Mouse (Mus musculus): ENCODE measurements around the gene Chrna4. TPM values are rescaled to one million over a fixed set of nuclear protein-coding genes. Genes with fewer than 3 reads are reported as not detected.

Chrna4 gene
- polyA plus RNA-seq, 1 experiment from 2014 or later, result 0.41 TPM

DNA sequence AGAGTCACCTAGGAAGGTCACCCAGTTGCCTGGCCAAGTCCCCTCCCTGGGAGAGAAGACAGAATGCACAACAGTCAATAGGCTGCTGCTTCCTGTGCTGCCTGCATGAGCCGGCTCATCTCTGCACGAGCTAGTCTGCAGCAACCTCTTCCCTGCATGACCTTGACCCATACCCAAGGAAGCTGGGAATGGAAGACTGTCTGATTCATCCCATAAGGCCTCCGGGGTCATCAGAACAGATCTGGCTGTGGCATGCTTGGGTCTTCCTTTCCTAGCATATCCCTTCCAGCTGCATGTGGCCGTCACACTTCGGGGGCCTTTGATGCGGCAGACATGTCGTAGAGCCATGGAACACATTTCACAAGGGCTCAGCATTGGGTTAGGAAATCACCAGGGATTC, 8.2 kb downstream of the Chrna4 start:
- WGBS, result 73% methylated on average over 7 of the region's 7 CpGs
- Histone ChIP-seq H3K4me1 (peaks cover 13% of the 10 kb centered on the region), H3K9ac (no peak overlapping the region), H3K27ac (no peak overlapping the region), H3K27me3 (peaks cover 44% of the 10 kb centered on the region), H3K4me3 (no peak overlapping the region), H3K36me3 (no peaks in the 10 kb centered on the region), H3K9me3 (no peaks in the 10 kb centered on the region), H3K4me2 (no peak overlapping the region)
- ATAC-seq (ENCODE audit: borderline replicate concordance, extremely low read depth, low FRiP score, low TSS enrichment), result no peak

DNA sequence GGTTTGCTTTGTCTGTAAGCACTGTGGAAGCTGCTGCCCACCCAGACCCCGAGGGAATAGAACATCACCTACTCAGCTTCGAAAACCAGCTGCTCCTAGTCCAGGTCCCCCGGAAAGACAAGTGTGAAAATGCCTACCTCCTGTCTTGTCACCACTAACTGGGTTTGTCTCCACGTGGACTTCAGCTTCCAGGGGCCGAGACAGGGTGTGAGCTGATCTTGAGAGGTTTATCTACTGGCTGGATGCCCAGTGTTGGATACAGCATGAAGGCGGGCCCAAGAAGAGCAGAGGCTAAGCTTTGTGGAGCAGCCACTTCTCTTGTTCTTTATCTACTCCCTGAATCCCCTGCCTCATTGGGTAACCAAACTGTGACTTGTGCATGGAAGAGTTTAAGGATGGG, 10.0 kb downstream of the Chrna4 start:
- Histone ChIP-seq H3K27ac (no peak overlapping the region), H3K9ac (no peak overlapping the region), H3K4me3 (no peak overlapping the region), H3K4me2 (no peak overlapping the region), H3K27me3 (peaks cover 25% of the 10 kb centered on the region), H3K9me3 (no peaks in the 10 kb centered on the region), H3K4me1 (peaks cover 6% of the 10 kb centered on the region; the same call in 1 of the 2 replicates), H3K36me3 (no peaks in the 10 kb centered on the region)
- ATAC-seq (ENCODE audit: borderline replicate concordance, extremely low read depth, low FRiP score, low TSS enrichment), result no peak
- WGBS, result 18% methylated on average over 6 of the region's 6 CpGs

DNA sequence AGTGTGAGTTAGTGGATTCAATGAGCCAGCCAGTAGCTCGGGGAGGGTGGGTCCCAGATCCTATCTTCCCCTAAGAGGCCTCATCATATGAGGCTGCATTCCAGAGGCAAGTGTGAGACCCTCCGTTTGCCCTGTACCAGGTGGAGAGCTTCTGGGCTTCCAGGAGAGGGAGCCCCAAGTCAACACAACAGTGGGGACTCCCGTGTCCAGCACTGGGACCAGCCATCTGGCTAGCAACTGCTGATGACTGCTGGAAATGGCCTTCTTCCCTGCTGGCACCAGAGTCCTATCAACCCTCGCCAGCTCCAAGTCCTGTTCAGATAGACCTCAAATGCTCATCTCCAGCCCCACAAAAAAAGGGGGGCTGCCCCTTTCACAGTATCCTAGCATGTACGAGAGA, 10.9 kb downstream of the Chrna4 start:
- 31% methylated on average over 5 of the region's 5 CpGs for WGBS
- Histone ChIP-seq H3K36me3 (no peaks in the 10 kb centered on the region), H3K4me1 (peaks cover 6% of the 10 kb centered on the region; the same call in 1 of the 2 replicates), H3K27me3 (peaks cover 16% of the 10 kb centered on the region), H3K9me3 (no peaks in the 10 kb centered on the region), H3K4me3 (no peak overlapping the region), H3K4me2 (no peak overlapping the region), H3K9ac (no peak overlapping the region), H3K27ac (no peak overlapping the region)
- ATAC-seq (ENCODE audit: borderline replicate concordance, extremely low read depth, low FRiP score, low TSS enrichment), result no peak

DNA sequence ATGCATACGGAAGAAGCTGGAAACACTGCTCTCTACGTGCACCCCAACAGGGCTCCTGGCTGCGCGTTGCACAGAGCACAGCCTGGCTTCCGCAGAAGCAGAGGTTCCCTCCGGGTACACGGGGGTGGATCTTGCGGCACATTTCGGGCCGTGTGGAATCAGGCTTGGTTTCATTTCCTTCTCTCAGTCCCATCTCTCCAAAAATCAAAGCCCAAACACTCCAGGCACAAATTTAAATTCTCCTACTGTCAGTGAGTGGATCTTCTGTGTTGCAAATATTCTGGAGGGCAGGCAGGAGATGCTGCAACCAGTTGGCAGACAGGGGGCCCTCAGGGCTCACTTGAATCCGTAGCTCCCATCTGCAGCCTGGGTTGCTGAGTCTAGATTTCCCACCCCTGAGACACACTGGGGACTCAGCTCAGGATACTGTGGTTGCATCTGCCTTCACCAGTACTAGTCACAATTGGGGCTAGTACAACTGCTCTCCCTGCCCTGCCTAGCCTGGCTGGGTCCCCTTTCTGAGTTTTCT, 11.9 kb downstream of the Chrna4 start:
- Histone ChIP-seq H3K36me3 (no peaks in the 10 kb centered on the region), H3K9me3 (no peaks in the 10 kb centered on the region), H3K27ac (no peak overlapping the region), H3K27me3 (peaks cover 7% of the 10 kb centered on the region), H3K9ac (no peak overlapping the region), H3K4me3 (no peak overlapping the region), H3K4me1 (peaks cover 6% of the 10 kb centered on the region; the same call in 1 of the 2 replicates), H3K4me2 (no peak overlapping the region)
- ATAC-seq (ENCODE audit: borderline replicate concordance, extremely low read depth, low FRiP score, low TSS enrichment), result no peak
- WGBS, result 78% methylated on average over 11 of the region's 11 CpGs

DNA sequence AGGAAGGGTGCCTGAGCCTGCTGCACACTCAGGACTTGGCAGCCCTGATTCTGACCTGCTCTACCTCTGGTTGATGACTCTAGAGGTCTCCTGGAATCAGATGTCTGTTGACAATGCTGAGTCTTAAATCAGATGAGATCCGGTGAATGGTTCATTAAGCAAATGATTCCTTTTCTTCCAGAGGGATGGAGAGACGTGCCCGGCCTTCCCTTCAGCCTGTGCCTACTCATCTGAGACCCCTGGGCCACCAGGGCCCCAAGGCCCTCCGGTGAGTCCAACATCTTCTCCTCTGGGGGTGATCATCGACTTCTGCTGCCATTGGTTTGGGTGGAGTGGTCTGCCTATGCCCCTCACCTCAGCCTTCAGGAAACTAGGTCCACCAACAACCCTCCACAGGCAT, 35.0 kb downstream of the Chrna4 start:
- H3K4me1 ChIP-seq, result no peaks in the 10 kb centered on the region
- no peak overlapping the region for H3K27ac ChIP-seq
- no peaks in the 10 kb centered on the region for H3K36me3 ChIP-seq
- H3K27me3 ChIP-seq, result no peaks in the 10 kb centered on the region; the same call in 1 of the 2 replicates
- no peak overlapping the region for H3K4me2 ChIP-seq
- ATAC-seq (ENCODE audit: borderline replicate concordance, extremely low read depth, low FRiP score, low TSS enrichment), result no peak
- no peak overlapping the region for H3K4me3 ChIP-seq
- no peaks in the 10 kb centered on the region for H3K9me3 ChIP-seq
- WGBS, result 84% methylated on average over 5 of the region's 5 CpGs
- no peak overlapping the region for H3K9ac ChIP-seq

DNA sequence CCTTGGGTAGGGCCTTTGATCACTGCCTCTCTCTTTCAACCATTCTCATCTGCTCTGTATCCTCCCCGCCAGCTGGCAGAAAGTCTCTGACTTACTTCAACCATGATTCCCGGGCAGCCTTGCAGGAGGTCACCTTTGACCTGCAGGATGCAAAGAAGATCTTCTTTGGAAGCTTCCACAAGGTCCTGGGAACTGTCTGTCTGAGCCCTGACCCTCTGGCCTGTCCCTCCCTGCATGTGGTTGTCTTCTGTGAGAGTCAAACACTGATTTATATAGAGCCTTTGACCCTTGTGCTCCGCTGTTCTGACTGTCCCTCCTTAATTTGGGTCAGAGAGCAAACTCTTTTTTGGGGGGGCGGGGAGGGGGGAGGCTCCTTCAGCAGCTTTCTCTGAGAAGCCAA, 36.3 kb downstream of the Chrna4 start:
- Histone ChIP-seq H3K36me3 (no peaks in the 10 kb centered on the region), H3K4me1 (no peaks in the 10 kb centered on the region), H3K4me2 (no peak overlapping the region), H3K9ac (no peak overlapping the region), H3K27ac (no peak overlapping the region), H3K27me3 (no peaks in the 10 kb centered on the region), H3K9me3 (no peaks in the 10 kb centered on the region), H3K4me3 (no peak overlapping the region)
- WGBS, result 51% methylated on average over 4 of the region's 4 CpGs
- ATAC-seq (ENCODE audit: borderline replicate concordance, extremely low read depth, low FRiP score, low TSS enrichment), result no peak

DNA sequence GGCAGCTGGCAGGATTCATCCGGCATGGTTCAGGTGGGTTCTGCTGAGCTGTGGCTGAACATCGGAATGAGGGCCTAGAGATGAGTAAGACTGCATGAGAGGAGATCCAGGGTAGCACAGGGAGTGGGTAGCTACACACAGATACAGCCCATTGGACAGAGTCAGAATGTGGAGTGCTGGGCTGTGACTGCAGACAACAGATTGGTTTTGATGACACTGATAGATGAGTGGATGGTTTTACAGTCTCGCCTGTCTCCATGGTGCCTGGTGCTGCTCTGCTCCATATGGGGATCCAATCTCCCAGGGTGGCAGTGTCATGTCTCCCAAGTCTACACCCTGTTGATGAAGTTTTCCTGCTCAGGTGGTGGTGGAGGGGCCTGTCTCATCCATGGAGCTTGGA, 46.4 kb downstream of the Chrna4 start:
- no peak for ATAC-seq (ENCODE audit: borderline replicate concordance, extremely low read depth, low FRiP score, low TSS enrichment)
- no peaks in the 10 kb centered on the region for H3K36me3 ChIP-seq
- no peak overlapping the region for H3K4me3 ChIP-seq
- no peaks in the 10 kb centered on the region for H3K9me3 ChIP-seq
- H3K27ac ChIP-seq, result no peak overlapping the region
- no peaks in the 10 kb centered on the region for H3K4me1 ChIP-seq
- no peak overlapping the region for H3K9ac ChIP-seq
- H3K4me2 ChIP-seq, result no peak overlapping the region
- no peaks in the 10 kb centered on the region for H3K27me3 ChIP-seq
- WGBS, result 51% methylated on average over 3 of the region's 3 CpGs

DNA sequence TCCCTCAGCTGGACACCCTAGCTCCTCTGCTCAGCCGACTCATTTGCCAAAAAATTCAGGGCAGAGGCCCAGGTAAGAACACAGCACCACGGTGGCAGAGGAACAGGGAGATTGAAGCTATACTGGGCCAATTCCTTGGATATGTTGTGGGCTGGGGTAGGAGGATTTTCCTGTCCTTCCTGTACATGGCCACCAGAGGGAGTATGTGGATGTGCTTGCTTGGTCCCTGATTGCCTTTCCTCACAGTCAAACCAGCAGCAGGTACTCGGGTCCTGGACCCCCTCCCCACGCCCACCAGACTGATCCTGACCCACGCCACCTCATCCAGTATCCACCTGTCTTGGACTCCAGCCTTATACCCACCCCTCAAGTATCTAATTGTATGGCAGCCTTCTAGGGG, 46.9 kb downstream of the Chrna4 start:
- Histone ChIP-seq H3K4me2 (no peak overlapping the region), H3K9ac (no peak overlapping the region), H3K4me1 (no peaks in the 10 kb centered on the region), H3K9me3 (no peaks in the 10 kb centered on the region), H3K27me3 (no peaks in the 10 kb centered on the region), H3K27ac (no peak overlapping the region), H3K4me3 (no peak overlapping the region), H3K36me3 (no peaks in the 10 kb centered on the region)
- peak; percentile 20; the same call in 1 of the 2 replicates for ATAC-seq (ENCODE audit: borderline replicate concordance, extremely low read depth, low FRiP score, low TSS enrichment)
- 6% methylated on average over 5 of the region's 5 CpGs for WGBS

DNA sequence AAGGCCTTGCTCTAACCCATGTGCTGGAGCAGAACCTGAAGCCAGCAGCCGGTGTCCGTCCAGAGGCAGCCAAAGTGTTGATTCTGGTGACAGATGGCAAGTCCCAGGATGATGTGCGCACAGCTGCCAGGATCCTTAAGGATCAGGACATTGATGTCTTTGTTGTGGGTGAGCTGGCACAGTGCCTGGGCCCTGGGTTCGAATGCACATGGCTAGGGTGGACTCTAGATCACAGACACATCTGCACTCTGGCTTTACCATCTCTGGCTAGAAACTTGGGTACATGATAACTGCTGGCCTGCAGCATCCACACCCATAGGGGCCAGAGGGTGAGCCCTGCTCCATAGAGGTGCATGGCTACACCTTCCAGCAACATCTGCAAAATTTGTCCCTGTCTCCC, 47.9 kb downstream of the Chrna4 start:
- no peaks in the 10 kb centered on the region for H3K27me3 ChIP-seq

DNA sequence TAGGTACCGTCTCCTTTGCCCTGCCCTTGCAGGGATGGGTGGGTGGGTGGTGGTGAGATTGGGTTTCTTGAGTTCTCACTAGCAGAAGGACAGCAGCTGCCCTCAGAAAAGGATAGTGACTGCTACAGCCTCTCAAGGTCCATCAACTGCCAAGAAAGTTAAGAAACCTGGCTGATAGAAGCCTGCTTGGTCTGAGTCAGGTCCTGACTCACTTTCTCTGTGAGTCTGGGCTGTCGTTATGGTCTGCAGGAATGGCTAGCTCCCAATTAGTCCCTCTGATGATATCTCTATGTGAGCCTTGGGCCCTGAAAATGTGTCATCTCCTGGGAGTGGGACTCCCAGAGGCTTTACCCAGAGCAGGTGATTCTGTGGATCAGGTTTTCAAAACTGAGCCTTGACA, 49.0 kb downstream of the Chrna4 start:
- no peak for ATAC-seq (ENCODE audit: borderline replicate concordance, extremely low read depth, low FRiP score, low TSS enrichment)
- H3K4me2 ChIP-seq, result no peak overlapping the region
- H3K27ac ChIP-seq, result no peak overlapping the region
- no peaks in the 10 kb centered on the region for H3K9me3 ChIP-seq
- no peaks in the 10 kb centered on the region for H3K36me3 ChIP-seq
- H3K9ac ChIP-seq, result no peak overlapping the region
- no peaks in the 10 kb centered on the region for H3K4me1 ChIP-seq
- H3K4me3 ChIP-seq, result no peak overlapping the region
- WGBS, result 76% methylated on average over 2 of the region's 2 CpGs
- H3K27me3 ChIP-seq, result no peaks in the 10 kb centered on the region

More for the DNA sequence above, 47.9 kb downstream of the Chrna4 start:
- no peaks in the 10 kb centered on the region for H3K36me3 ChIP-seq
- ATAC-seq (ENCODE audit: borderline replicate concordance, extremely low read depth, low FRiP score, low TSS enrichment), result no peak
- no peaks in the 10 kb centered on the region for H3K4me1 ChIP-seq
- no peaks in the 10 kb centered on the region for H3K9me3 ChIP-seq
- no peak overlapping the region for H3K9ac ChIP-seq
- no peak overlapping the region for H3K4me3 ChIP-seq
- WGBS, result 61% methylated on average over 4 of the region's 4 CpGs
- no peak overlapping the region for H3K27ac ChIP-seq
- no peak overlapping the region for H3K4me2 ChIP-seq

DNA sequence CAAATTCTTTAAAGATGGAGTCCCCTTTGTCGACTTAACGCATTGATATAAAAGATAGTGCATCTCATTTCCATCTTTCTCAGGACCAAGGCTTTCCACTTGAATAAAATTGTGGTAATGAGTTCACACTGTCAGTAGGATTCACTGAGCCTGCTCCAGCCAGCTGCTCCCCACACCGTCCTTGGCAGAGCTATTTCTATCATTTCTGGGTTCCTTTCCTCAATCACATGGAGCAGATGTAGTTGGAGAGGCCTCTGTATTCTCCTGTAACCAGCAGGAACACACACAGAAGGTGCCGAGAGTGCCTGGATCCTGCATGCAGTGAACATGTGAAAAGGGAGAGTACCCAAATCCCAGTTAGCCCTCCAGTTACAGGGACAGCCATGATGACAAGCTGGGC, 53.0 kb downstream of the Chrna4 start:
- Histone ChIP-seq H3K9me3 (no peaks in the 10 kb centered on the region), H3K27me3 (no peaks in the 10 kb centered on the region), H3K4me2 (no peak overlapping the region), H3K36me3 (no peaks in the 10 kb centered on the region), H3K9ac (no peak overlapping the region), H3K4me1 (no peaks in the 10 kb centered on the region), H3K27ac (no peak overlapping the region), H3K4me3 (no peak overlapping the region)
- no peak for ATAC-seq (ENCODE audit: borderline replicate concordance, extremely low read depth, low FRiP score, low TSS enrichment)
- 71% methylated on average over 4 of the region's 4 CpGs for WGBS

DNA sequence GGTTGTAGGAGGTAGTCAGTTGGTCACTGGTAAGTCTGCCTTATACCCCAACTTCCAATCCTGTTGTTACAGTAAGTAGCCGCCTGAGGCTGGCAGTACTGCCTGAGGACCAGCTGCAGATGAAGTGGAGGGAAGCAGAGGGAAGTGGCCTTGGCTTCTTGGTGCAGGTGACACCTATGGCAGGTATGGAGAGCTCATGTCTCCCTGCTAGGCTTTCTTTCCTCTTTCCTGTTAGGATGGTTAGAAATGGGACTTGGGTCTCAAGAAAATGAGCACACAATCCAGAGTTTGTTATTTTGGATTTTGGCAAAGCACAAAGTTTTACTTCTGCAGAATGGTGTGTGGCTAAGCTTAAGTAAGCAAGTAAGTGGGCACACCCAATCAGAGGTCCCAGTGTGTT, 54.4 kb downstream of the Chrna4 start:
- no peak for ATAC-seq (ENCODE audit: borderline replicate concordance, extremely low read depth, low FRiP score, low TSS enrichment)
- H3K4me3 ChIP-seq, result no peak overlapping the region
- H3K27me3 ChIP-seq, result no peaks in the 10 kb centered on the region
- no peaks in the 10 kb centered on the region for H3K36me3 ChIP-seq
- no peak overlapping the region for H3K27ac ChIP-seq
- WGBS, result 72% methylated on average over 1 of the region's 1 CpGs
- H3K4me1 ChIP-seq, result no peaks in the 10 kb centered on the region
- H3K9me3 ChIP-seq, result no peaks in the 10 kb centered on the region
- H3K4me2 ChIP-seq, result no peak overlapping the region
- no peak overlapping the region for H3K9ac ChIP-seq

DNA sequence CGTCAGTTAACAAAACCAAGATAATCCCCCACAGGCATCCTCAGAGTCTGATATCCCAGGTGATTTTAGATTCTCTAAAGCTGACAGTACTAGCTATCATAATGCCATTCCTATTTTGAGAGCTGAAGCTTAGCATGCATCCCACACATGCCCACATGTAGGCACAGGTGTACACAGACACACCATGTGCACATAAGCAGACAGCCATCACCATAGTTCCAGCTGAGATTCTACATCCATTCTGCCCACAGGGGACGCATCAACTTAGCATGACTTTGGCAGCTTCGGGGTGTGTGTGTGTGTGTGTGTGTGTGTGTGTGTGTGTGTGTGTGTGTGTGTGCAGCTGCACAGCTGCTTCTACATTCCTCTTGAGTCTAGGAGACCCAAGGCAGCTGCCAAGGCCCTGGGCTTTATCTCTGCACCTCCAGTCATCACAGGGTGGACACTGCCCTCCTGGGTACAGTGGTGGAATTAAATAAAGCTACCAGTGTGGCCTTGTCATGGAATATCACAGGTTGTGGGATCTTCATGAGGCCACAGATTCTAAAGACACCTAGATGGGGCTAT, 54.9 kb downstream of the Chrna4 start:
- ATAC-seq (ENCODE audit: borderline replicate concordance, extremely low read depth, low FRiP score, low TSS enrichment), result no peak
- Histone ChIP-seq H3K36me3 (no peaks in the 10 kb centered on the region), H3K9ac (no peak overlapping the region), H3K27ac (no peak overlapping the region), H3K4me2 (no peak overlapping the region), H3K27me3 (no peaks in the 10 kb centered on the region), H3K4me3 (no peak overlapping the region), H3K9me3 (no peaks in the 10 kb centered on the region), H3K4me1 (no peaks in the 10 kb centered on the region)
- 65% methylated on average over 3 of the region's 3 CpGs for WGBS
